10 mouse cellular contexts compared by ENCODE assay signal in the genomic region with DNA sequence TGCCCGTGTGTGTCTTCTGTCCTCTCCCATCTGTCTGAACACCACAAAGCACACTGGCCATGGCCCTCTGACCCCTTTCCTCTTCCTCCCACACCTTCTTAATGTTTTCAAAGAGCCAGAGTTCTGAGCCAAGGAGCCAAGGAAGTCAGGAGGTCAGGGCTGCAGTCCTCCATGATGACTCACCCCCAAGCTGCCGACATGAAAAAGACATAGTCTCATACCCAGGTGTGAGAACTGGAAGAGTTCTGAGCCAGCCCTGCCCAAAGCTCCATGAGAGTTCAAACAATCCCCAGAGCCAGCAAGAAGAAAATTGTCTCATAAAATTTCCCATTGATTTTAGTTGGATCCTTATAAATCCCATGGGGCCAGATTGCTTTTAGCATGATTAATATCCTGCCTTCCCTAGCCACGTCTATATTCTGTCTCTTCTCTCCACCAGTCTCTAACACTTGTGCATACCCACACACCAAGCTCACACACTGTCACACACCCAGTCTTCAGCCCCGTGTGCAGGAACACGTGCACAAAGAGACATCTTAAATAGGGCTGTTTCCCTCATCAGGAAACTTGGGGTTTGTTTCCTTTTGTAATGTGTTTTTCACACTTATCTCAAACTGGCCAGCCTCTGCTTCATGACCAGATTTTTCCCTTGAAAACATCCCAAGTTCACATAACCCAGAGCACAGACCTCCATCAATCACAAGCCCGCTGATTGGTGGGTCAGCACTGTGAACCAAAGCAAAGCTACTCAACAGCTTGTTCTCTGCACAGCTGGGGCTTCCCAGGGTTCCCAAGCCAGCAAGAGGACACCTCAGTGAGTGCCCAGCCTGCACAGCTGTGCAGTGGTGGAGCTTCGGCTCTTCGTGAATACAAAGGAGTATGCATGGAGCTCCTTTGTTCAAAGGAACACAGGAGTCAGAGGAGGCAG.
DNase-seq lines count a peak whose midpoint lies in the region; ATAC-seq lines count a peak whose summit lies in the region.
"Had no signal": no experiment of that assay in that cellular context is flagged by ENCODE, and none has a peak within 500 bp of the region (broad histone marks: within the 10 kb centered on the region; RNA-seq: fewer than 3 reads in every experiment).

No protein-coding gene starts in this region.

- peaks cover 22% of the 10 kb centered on the region; the same call in 1 of the 2 replicates for H3K4me1 ChIP-seq in heart, embryonic 12.5 days (replicated peaks)
- 0 out of 2 replicates have a peak, but pooled peaks cover 7% of the 10 kb centered on the region for H3K4me1 ChIP-seq in stomach, embryonic 15.5 days
- H3K4me1 ChIP-seq: embryonic facial prominence, embryonic 12.5 days had no signal

- no peaks in the 10 kb centered on the region for H3K9me3 ChIP-seq in heart, embryonic 12.5 days (replicated peaks)
- no peaks in the 10 kb centered on the region for H3K9me3 ChIP-seq in stomach, embryonic 15.5 days
- H3K9me3 ChIP-seq: embryonic facial prominence, embryonic 12.5 days had no signal

- ATAC-seq in heart, embryonic 12.5 days (ENCODE audit: insufficient number of reproducible peaks, low FRiP score): peak; percentile 80
- peak; percentile 31; the same call in 1 of the 2 replicates for ATAC-seq in stomach, embryonic 15.5 days (ENCODE audit: insufficient read depth, low FRiP score, low read depth)

- H3K4me2 ChIP-seq in heart, embryonic 12.5 days: no peak overlapping the region
- H3K4me2 ChIP-seq in stomach, embryonic 15.5 days: no peak overlapping the region
- H3K4me2 ChIP-seq: embryonic facial prominence, embryonic 12.5 days had no signal

- peak; percentile 63 for DNase-seq in ovary, adult 18-20 months (ENCODE audit: low spot score)
- DNase-seq in ovary, postnatal 14 days (ENCODE audit: low spot score): no peak
- DNase-seq in kidney, postnatal 14 days: peak; percentile 71
- DNase-seq in thymus, postnatal 10 days (ENCODE audit: low spot score in 2 of 2): no peak
- no peak for DNase-seq in layer of hippocampus, adult 9-11 months
- DNase-seq in layer of hippocampus, adult 11-12 months (ENCODE audit: low spot score): no peak

- no peaks in the 10 kb centered on the region for H3K27me3 ChIP-seq in heart, embryonic 12.5 days (replicated peaks)
- H3K27me3 ChIP-seq in stomach, embryonic 15.5 days (replicated peaks): no peaks in the 10 kb centered on the region
- H3K27me3 ChIP-seq: embryonic facial prominence, embryonic 12.5 days had no signal

- WGBS in heart, embryonic 12.5 days: 42% methylated on average over 8 of the region's 8 CpGs
- 30% methylated on average over 8 of the region's 8 CpGs for WGBS in stomach, embryonic 15.5 days

- H3K9ac ChIP-seq in heart, embryonic 12.5 days: no peak overlapping the region
- H3K9ac ChIP-seq in stomach, embryonic 15.5 days: no peak overlapping the region
- H3K9ac ChIP-seq: embryonic facial prominence, embryonic 12.5 days had no signal

- H3K27ac ChIP-seq in heart, embryonic 12.5 days (ENCODE audit: poor library complexity, severe bottlenecking): no peak overlapping the region
- H3K27ac ChIP-seq in stomach, embryonic 15.5 days: no peak overlapping the region; the same call in 1 of the 2 replicates
- H3K27ac ChIP-seq: embryonic facial prominence, embryonic 12.5 days had no signal

- no peaks in the 10 kb centered on the region for H3K36me3 ChIP-seq in heart, embryonic 12.5 days
- H3K36me3 ChIP-seq in stomach, embryonic 15.5 days: no peaks in the 10 kb centered on the region
- H3K36me3 ChIP-seq: embryonic facial prominence, embryonic 12.5 days; G1E had no signal

- H3K4me3 ChIP-seq in heart, embryonic 12.5 days: no peak overlapping the region
- no peak overlapping the region for H3K4me3 ChIP-seq in stomach, embryonic 15.5 days (replicated peaks)
- H3K4me3 ChIP-seq: embryonic facial prominence, embryonic 12.5 days had no signal

Comparison
In these comparisons a context has a peak if more than half of its experiments do, and no peak if none do; other contexts are left out.
1. DNase-seq: peak in ovary, adult 18-20 months (single experiment) and kidney, postnatal 14 days (single experiment); none in ovary, postnatal 14 days (single experiment), thymus, postnatal 10 days (0 of 2), layer of hippocampus, adult 9-11 months (single experiment) and layer of hippocampus, adult 11-12 months (single experiment).